Mouse (Mus musculus) CD4-positive helper T cell, adult 2 months (primary cell): ENCODE measurements around the gene Fbxw24.
"Not testable (repeated sequence)": the region's sequence is repeated elsewhere in the genome, so short reads cannot be mapped to it uniquely, and the experiment has no call there.

Experiments
- DNase-seq: peaks from one replicate; pipeline ENCODE4 v3.0.0-alpha.2; 2012; ENCODE audit warnings: low read depth, missing footprints, low spot score

Gene Fbxw24

DNA sequence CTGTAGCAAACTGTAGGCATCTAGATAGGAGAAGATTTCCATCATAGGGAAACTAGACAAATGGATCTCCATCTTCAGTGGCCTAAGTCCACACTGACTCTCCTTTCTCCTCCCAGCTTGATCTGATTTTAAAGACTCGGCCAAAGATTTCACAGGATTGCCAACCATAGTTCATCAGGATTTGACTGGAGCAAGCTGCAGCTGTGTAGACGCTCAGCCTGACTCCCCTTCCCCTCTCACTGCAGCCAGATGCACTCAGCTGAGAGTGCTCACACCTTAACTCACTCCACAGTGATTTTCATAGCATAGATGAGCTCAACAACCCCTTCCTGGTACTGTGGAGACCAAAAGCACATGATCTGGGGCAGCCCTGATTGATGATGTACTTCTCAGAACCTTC lies at the start of gene Fbxw24:
Gene Fbxw24 (minus strand): TSS at position 101 of the 400 bp plus-strand sequence.
- DNase-seq: not testable (repeated sequence)

DNA sequence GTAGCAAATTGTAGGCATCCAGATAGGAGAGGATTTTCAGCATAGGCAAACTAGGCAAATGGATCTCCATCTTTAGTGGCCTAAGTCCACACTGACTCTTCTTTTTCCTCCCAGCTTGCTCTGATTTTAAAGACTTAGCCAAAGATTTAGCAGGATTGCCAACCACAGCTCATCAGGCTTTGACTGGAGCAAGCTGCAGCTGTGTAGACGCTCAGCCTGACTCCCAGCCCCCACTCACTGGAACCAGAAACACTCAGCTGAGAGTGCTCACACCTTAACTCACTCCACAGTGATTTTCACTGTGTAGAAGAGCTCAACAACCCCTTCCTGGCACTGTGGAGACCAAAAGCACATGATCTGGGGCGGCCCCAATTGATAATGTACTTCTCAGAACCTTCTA lies 38.7 kb upstream of the Fbxw24 start, which contains the start of gene Fbxw25:
Gene Fbxw25 (minus strand): TSS at position 101 of the 400 bp plus-strand sequence.
- not testable (repeated sequence) for DNase-seq

DNA sequence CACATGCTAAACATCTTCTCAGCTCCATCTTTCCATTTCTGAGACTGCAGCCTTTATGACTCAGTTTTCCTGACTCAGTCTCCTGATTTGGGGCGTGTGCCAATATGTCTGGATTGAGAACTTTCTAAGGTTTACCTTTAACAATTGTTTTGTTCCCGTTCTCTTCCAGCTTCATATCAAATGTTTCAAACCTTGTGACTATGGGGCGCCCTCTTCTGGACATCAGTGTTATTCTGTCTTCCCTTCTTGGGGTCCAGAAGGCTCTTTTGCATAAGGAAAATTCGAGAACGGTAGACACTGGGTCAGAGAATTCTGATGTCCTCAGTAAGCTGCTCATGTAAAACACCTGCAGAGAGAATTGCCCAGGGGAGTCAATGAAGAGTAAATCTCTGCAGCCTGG lies 19.0 kb downstream of the Fbxw24 start:
- not testable (repeated sequence) for DNase-seq

DNA sequence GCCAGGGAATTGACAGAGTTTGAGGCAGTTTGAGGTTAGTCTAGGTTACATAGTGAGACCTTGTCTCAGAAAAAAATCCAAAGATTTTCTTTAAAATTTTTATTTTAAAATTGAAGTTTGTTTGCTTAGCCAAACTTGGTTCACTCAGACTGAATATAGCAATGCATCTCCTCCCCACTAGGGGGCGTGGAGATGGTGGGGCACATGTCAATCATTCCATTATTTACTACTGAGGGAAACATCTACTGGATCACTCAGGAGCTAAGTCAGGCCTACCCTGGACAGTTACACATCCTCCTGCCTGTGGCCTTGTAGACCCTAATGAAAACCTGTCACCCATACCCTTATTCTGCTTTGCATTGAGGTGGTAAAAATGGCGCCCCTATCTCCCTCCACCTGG lies 23.7 kb downstream of the Fbxw24 start:
- not testable (repeated sequence) for DNase-seq

DNA sequence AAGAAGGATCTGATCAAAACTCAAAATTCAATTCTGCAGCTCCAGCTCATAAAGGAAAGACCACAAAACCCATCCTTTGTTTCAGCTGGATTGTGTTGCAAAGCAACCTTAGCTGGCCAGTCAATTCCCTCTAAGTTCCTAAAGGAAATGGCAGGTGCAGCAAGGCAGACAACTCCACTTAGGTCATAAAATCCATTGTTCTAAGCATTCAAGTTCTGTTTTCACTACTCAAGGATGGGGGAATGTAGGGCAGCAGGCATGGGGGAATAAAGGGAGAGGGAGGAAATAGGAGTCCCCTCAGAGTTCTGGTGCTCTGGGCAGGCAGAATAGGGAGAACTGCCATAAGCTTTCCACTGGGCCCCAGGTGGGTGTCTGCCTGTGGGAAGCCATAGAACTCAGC lies 28.6 kb downstream of the Fbxw24 start:
- no peak for DNase-seq

DNA sequence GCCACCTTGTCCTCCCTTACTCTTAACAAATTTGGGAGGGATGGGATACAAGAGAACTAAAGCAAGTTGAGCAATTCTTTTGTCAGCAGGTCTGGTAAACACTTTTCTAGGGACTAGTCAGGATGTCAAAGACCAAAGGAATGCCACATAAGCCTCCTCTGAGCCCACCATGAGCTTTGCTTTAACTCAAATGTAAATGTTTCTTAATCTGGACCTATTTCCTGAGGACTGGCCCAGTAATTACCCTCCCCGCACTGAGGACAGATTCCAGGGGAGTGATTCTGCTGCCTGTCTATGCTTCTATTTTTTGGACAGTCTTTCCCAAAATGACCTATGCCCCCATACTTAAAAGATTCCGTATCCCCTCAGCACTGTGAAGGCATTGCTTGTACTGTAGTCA lies 31.0 kb downstream of the Fbxw24 start:
- no peak for DNase-seq

DNA sequence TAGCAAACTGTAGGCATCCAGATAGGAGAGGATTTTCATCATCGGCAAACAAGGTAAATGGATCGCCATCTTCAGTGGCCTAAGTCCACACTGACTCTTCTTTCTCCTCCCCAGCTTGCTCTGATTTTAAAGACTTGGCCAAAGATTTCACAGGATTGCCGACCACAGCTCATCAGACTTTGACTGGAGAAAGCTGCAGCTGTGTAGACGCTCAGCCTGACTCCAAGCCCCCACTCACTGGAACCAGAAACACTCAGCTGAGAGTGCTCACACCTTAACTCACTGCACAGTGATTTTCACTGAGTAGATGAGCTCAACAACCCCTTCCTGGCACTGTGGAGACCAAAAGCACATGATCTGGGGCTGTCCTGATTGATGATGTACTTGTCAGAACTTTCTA lies 57.7 kb downstream of the Fbxw24 start, which contains the start of gene Fbxw15:
Gene Fbxw15 (minus strand): TSS at position 101 of the 400 bp plus-strand sequence.
- DNase-seq: not testable (repeated sequence)

DNA sequence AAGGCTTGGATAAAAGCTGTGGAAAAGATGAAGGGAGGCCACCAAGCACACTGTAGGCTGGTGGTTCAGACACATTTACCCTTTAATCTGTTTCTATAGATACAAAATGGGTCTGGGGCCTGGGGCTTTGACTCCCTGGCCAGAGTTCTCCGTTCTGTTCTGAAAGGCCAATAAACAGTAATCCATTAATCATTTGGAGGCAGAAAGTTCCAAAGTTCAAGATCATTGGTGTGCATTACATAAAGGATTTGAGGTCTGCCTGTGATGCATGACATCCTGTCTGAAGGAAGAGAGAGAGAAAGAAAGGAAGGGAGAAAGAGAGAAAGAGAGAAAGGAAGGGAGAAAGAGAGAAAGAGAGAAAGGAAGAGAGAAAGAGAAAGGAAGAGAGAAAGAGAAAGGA lies 60.3 kb downstream of the Fbxw24 start:
- no peak for DNase-seq

DNA sequence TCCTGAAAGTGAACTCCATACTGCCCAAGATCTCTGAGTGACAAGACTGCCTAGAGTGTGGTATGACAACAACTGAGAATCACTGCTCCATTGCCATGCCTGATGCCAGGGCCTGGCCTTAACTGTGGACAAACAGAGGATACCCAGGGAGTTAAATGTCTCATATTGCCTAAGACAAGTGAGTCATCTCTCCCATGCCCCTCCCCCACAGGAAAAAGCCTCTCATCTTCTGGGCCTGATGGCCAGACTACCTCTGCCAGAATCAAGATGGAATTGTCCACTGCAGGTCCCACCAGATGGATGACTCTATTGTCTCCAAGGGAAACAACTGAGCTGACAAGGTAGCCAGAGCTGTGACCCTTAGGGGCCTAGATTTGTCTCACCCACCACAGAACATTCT lies 63.8 kb downstream of the Fbxw24 start:
- not testable (repeated sequence) for DNase-seq

DNA sequence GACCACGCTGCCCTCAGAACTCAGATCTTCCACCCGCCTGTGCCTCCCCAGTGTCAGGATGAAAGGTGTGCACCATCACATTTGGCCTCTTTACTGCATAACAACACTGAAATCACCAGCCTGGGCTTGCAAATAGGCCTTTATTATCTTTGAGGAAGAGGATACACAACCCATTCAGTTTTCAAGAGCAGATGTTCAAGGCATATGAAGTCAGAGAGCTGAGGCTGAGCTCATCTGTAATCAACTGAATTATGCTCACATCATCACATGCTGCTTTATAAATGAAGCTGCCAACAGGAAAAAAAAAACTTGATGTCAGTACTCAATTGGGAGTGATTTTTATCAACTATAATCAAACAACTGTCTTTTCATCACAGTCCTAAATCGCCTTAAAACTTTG lies 73.4 kb downstream of the Fbxw24 start:
- no peak for DNase-seq
